Mouse (Mus musculus): ENCODE data around the gene Ttll9.
A peak's percentile ranks its signal among the peaks of the same experiment; 100 is the strongest.

The Ttll9 gene

GRCm38 (mm10) chr2:152962091-152962793, at the start of gene Ttll9:
Gene Ttll9 (plus strand): TSS chr2:152962485.
- peak; percentile 80 to 85 for DNase-seq

DNA sequence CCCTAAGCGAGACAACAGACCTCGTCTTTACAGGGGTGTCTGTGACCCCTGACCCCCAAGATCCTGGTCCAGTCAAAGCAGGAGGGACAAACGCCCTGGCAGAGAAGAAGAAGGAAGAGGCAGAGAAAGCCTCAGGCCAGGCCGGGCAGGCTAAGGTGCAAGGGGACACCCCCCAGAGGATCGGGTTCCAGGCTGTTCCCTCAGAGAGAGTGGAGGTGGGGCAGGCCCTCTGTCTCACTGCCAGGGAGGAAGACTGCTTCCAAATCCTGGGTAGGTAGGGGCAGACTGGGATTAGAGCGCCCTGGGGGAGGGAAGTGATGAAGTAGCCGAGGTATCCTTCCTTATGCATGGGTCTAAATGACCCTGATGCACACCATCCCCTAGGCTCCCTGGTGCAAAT, 48.8 kb upstream of the Ttll9 start:
- DNase-seq: no peak

- peak; percentile 88 to 91 for DNase-seq
These were observed 47.8 kb upstream of the Ttll9 start for GRCm38 (mm10) chr2:152914310-152915120.

- no peak for DNase-seq
These were observed 46.8 kb upstream of the Ttll9 start for GRCm38 (mm10) chr2:152915453-152915852.

GRCm38 (mm10) chr2:152916111-152916510, 46.2 kb upstream of the Ttll9 start:
- no peak for DNase-seq

DNA sequence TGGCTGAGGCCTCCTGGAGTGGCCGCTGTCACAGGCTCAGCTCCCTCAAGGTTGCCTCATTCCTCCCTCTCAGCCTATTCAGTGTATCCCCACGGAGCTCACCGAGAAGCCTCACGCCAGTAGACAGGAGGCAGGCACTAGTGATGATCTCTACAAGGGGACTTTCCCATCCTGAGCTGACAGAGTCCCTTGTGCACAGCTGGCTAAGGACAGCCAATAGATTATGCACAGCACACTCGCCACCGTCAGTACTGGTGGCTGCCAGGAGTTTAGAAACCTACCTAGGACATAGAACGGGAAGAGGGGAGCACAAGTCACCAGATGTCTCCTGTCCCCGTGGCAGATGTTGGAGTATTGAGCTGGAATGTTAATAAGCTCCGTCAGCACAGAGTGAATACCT, 44.6 kb upstream of the Ttll9 start:
- no peak for DNase-seq

DNA sequence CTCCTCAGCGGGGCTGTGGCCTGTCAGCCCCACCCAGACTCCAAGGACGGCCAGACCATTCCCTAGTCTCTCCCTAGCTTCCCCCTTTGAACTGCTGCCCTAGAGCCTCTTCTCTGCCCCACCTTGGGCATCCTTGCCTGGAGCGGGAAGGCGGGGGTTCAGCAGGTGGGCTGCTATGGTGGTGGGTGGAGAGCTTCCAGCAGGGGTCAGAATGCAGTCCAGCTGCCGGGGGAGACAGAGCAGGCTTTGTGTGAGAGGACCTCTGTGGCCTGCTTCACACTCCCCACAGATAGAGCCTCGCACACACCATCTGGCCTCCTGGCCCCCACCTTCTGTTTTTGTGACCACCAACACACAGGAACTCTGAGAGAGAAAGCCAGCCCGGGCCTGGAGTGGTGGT, 39.9 kb upstream of the Ttll9 start:
- DNase-seq: peak in 1 of 2 experiments; percentile 34

DNA sequence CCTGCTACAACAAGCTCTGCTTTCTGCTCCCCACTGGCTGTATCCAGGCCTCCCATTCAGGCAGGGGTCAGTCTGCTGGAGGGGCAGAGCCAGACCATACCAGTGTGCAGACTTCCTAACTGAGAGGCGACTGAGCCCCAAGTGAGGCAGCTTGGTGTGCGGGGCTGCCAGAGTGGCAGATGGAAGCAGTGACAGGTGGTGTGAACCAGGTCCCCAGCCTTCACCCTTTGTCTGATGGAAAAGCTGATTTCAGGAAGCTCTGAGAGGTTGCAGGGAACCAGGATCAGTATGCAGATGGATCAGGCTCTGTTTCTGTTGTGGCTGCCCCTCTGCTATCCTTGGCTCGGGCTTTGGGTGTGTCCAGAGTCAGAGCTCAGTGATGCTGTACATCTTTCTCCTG, 38.7 kb upstream of the Ttll9 start:
- DNase-seq: no peak

GRCm38 (mm10) chr2:152924128-152924527, 38.2 kb upstream of the Ttll9 start:
- no peak for DNase-seq

DNA sequence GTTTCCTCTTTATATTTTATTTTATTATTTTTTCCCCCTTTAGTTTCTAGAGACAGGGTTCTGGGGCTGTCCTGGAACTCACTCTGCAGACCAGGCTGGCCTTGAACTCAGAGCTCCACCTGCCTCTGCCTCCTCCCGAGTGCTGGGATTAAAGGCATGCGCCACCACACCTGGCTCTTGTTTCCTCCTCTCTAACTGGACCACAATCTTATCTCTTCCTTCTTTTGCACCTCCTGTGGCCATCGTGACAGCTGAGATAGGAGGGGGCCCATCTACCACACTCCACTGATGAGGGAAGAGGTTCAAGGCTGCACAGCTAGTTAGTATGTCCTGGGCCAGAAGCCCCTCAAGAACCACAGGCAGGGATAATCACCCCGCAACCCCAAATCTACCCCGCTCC, 37.7 kb upstream of the Ttll9 start:
- DNase-seq: no peak

DNA sequence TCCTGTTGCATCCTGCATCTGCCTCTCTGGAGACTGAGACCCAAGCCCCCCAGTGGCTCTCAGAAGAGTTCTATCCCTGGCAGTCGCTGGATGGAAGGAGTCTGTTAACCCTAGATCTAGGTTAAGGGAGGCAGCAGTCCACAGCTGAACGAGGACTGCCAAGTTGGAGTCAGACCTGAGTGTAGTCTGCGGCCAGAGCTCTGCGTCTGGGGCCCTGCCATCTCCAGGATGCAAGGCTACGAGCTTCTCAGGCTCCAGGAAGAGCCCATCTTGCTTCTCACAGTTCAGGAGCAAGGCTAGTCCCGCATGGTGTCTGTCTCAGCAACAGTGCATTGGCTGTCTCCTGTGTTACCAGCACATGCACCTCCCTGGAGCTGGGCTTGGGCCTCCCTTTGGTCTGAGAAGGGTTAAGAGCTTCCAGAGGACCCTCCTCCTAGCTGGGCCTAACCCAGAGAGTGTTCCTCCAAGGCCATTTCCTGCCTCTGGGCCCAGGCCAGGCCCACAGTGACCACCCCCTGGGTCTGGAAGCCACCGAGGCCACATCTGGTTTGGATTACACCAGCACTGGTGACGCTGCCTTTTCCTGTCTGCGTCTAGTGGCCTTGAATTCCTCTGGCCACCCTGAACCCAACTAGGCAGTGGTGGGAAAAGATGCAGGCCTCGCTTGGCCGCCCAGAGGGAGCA, 37.0 kb upstream of the Ttll9 start:
- DNase-seq: peak; percentile 82 to 89

- no peak for DNase-seq
These were observed 35.4 kb upstream of the Ttll9 start for GRCm38 (mm10) chr2:152926896-152927295.

- no peak for DNase-seq
These were observed 34.9 kb upstream of the Ttll9 start for GRCm38 (mm10) chr2:152927371-152927770.

GRCm38 (mm10) chr2:152928219-152928987, 33.9 kb upstream of the Ttll9 start:
- DNase-seq: peak; percentile 65 to 77

GRCm38 (mm10) chr2:152928988-152929370, 33.3 kb upstream of the Ttll9 start:
- DNase-seq: no peak

- peak; percentile 67 to 75 for DNase-seq
These were observed 32.0 kb upstream of the Ttll9 start for GRCm38 (mm10) chr2:152930276-152930675.

DNA sequence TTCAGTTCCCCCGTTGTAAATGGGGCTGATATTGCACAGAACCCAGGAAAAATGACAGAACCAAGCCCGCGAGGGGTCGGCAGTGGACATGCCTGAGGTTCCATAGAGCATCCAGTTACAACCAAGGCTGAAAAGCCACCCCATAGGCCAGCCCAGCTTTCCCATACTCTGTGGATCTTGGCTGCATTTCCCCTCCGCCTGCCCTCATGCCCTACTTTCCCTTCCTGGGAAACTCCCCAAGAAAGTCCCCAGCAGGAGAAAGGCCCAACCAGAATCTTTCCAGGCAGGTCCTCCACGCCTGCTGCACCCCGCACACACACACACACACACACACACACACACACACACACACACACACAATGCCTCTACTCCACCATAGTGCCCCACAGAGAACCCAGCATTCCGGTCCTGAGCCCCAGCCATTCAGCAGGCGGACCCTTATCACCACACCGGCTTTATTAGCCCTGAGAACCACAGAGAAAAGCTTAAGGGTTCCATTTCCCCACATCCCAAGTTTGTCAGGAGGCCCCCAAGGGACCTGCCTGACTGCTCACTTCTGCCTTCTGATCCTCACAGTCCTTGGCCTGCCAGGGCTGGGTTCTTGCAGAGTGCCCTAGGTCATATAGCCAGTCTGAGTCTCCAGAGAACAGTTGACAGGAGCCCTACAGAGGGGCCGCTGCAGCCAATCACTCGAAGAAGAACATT, 30.7 kb upstream of the Ttll9 start:
- peak; percentile 52 to 63 for DNase-seq

DNA sequence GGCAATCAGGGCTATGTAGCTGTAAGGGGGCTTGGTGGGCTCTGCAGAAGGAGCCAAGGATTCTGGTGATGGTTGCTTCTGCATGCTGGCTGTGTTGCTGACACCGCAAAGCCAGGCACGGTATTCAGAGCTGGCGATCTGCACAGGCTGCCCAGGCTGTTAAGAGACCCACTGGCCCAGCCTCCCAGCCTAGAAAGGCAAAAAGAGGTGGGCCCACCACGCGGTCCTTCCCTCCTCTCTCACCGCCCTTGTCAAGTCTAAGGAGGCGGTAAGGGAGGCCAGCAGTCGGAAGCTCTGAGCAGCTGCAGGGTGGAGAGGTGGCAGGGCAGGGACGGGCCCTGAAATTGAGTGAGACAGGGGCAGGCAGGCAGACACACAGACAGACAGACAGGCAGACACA, 29.2 kb upstream of the Ttll9 start, which contains the start of gene Foxs1:
Gene Foxs1 (minus strand): TSS at position 161 of the 400 bp plus-strand sequence.
- peak; percentile 70 to 79 for DNase-seq

DNA sequence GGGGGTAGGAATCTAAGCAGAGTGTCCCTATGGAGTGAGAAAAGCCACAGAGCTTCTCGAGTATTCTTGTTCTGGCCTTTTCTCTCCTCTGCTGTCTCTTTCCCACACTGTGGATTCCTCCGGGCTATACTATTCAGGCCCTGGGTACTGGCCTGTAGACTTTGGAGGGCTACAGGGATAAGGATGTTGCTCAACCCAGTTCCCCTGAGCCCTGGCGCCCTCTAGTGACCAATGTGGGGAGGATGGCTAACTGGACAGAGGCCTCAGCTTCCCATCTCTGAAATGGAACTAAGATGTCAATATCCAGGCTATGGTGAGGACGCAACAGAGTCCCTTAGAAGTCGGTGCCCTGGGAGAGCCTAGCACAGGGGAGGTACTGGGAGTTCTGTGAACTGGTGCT, 28.7 kb upstream of the Ttll9 start:
- peak; percentile 81 to 84 for DNase-seq

DNA sequence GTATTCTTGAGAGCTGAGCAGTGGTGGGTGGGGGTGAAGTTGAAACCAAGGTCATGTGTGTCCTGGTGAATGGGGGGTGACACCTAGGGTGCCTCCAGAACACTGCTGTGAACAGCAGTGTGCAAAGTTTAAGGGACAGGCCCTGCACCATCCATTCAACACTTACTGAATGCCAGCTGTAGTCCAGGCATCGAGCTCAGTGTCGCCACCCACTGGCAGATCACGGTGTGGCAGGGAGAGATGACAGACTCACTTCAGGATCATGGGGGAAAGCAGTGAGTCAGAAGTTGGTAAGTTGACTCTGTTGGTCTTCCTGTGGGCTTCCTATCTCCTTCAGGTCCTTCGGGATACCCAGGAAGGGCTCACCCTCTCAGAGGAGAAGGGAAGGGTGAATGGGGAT, 22.4 kb upstream of the Ttll9 start:
- DNase-seq: peak; percentile 80 to 83

- no peak for DNase-seq
These were observed 21.2 kb upstream of the Ttll9 start for GRCm38 (mm10) chr2:152941106-152941505.

DNA sequence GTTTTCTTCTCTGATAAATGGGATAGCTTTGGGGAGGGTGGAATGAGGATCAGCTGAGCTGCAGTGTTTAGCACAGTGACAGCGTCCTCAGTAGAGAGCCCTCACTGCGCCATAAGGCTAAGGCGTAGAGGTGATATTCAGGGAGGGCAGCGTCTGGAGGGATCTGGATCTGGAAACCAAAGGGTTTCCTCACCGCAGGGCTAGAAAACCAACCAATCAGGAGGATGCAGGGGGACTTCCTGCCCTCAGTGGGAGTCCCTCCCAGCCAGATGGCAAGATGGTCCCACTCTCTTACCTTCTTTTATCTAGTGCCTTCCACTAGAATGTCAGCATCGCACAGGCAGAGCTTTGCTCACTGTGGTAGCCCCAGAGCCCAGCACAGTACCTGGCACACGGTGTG, 20.5 kb upstream of the Ttll9 start:
- no peak for DNase-seq
